Mouse (Mus musculus) Patski (cell line): Measurements from ENCODE around the gene RPS10-NUDT3. TPM values are rescaled to one million over a fixed set of nuclear protein-coding genes. Genes with fewer than 3 reads are reported as not detected.
A peak's percentile ranks its signal among the peaks of the same experiment; 100 is the strongest.

Experiments used
- ATAC-seq: fragments of 100-300 bp; one replicate; pipeline ENCODE4 v1.8.0; 2021
- CTCF ChIA-PET: fragments of 350-600 bp; sonication (Branson Sonifier 250); formaldehyde crosslinking; loops from one replicate; lab custom pipeline; 2022; ENCODE audit warnings: inconsistent platforms; lab: Charles Lee
- POLR2A ChIA-PET: fragments of 350-600 bp; sonication (Branson Sonifier 250); formaldehyde crosslinking; loops from one replicate; lab custom pipeline; 2022; ENCODE audit warnings: antibody characterized with exemption, inconsistent platforms; lab: Charles Lee
- DNase-seq: peaks from one replicate; pipeline ENCODE4 v3.0.0-alpha.2; 2011; ENCODE audit warnings: low read depth, low spot score
- H3K27me3 ChIP-seq: fragments of 371-371 bp; one replicate; pipeline ENCODE4 v1.5.1; 2021
- CTCF ChIP-seq: fragments of 100-300 bp; IDR thresholded peaks from one replicate; pipeline ENCODE4 v1.5.1; 2021
- in situ Hi-C: fragments of 300-500 bp; cut with MboI; formaldehyde crosslinking; loops from 3 replicates; pipeline ENCODE4 v1.11.1; 2018; ENCODE audit warnings: low pct_unique_long_range_greater_than_20kb, mixed read lengths
- polyA plus RNA-seq: library from polyadenylated mRNA; unstranded; gene quantifications from one replicate; pipeline ENCODE4 v1.2.3, GENCODE M21; 2021

RPS10-NUDT3 gene
- polyA plus RNA-seq, 1 experiment from 2014 or later: 1.7 TPM

DNA sequence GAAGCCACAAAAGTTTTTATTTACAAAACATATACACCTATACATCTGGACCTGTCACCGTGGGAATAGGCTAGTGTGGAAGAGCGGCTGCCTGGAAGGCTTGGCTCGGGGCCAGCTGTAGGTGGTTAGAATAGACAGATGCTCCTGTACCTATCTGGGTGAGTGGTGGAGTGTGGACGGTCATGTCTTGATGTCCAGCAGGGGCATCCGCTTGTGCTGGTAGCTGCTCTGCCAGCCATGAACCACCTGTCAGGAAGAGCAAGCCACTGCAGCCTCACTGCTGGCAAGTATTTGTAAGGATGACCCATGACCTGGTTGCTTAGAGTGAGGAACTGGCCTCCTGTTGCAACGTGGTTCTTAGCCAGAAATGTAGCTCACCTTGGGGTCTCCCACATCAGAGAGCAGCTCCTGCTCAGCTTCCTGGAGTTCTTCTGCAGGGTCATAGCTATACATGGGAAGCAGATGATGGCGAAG, 71.2 kb downstream of the RPS10-NUDT3 start:
- POLR2A ChIA-PET: interaction anchor here (0.7 kb wide), 1 partner anchor 13 kb away, joined by 3 read pairs; no protein-coding TSS in a partner anchor

DNA sequence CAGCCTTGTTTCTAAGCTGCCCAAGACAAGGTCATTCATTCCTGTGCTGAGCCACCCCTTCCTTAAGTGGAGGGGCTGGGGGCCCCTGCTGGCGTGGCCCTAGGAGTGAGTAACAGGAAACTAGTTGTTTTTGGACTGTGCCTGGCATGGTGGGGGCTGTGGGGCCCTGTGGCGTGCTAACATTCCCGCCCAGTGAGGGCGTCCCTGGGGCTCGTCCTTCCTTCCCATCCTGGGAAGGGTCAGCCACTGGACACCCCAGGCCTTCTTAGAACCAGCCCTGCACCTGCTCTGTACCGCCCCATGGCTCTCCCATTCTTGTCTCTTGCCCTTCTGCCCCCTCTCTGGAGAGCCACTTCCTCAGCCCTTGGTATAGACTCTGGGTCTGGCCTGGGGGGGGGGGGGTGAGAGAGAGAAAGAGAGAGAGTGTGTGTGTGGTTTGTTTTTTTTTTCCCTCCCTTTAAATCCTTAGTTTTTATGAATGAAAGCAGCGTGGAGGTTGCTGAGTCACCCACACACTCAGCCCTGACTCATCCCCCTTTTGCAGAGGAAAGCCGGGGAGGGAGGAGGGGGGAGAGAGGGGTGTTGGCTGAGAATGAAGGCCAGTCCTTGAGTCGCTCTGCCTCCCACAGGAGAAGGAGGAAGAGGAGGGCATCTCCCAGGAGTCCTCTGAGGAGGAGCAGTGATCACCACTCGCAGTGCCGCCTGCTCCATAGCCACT, 73.1 kb downstream of the RPS10-NUDT3 start:
- ChIA-PET CTCF (no interaction called here), POLR2A (interaction anchor here (1.2 kb wide), 1 partner anchor 62 kb away, joined by 3 read pairs; the partner anchor contains the start of gene Nudt3)
- no peaks in the 10 kb centered on the region for H3K27me3 ChIP-seq
- peak; percentile 71 for DNase-seq
- TF ChIP-seq CTCF: no peak
- no peak for ATAC-seq
- in situ Hi-C loops: loop anchor here (10.0 kb wide), 1 partner anchor 203 kb away; no protein-coding TSS in a partner anchor

More for the DNA sequence above, 71.2 kb downstream of the RPS10-NUDT3 start:
- H3K27me3 ChIP-seq: no peaks in the 10 kb centered on the region
- DNase-seq: no peak
- TF ChIP-seq CTCF: no peak
- in situ Hi-C loops: loop anchor here (10.0 kb wide), 1 partner anchor 201 kb away; no protein-coding TSS in a partner anchor
- CTCF ChIA-PET: no interaction called here
- no peak for ATAC-seq

DNA sequence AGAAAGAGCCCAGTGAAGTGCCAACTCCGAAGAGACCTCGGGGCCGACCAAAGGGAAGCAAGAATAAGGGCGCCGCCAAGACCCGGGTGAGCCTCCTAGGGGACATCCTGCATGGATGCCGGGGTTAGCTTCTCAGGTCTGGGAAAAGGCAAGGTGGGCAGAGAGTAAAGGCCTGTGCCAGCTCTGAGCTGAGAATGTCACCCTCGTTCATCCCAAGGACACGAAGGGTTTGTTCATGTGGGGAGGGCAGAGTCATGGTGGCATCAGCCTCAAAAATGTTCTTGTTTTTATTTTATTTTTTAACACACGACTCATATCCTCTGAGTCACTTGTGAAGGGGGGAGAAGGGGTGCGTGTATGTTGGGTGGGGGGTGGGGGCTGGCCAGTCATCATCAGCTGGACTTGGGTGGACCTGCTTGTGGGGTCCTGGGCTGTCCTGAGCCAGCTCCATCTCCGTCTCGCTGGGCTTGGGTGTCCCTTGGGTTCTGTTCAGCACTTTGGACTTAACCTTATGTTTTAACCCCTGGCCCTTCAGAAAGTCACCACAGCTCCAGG, 74.0 kb downstream of the RPS10-NUDT3 start:
- ChIA-PET CTCF (no interaction called here), POLR2A (interaction anchor here (0.6 to 1.2 kb wide), 2 partner anchors 63 to 200 kb away, joined by 3 read pairs; partner anchors contain the start of gene Nudt3)
- H3K27me3 ChIP-seq: no peaks in the 10 kb centered on the region
- DNase-seq: no peak
- in situ Hi-C loops: loop anchor here (10.0 kb wide), 1 partner anchor 204 kb away; no protein-coding TSS in a partner anchor
- no peak for TF ChIP-seq CTCF
- ATAC-seq: no peak

DNA sequence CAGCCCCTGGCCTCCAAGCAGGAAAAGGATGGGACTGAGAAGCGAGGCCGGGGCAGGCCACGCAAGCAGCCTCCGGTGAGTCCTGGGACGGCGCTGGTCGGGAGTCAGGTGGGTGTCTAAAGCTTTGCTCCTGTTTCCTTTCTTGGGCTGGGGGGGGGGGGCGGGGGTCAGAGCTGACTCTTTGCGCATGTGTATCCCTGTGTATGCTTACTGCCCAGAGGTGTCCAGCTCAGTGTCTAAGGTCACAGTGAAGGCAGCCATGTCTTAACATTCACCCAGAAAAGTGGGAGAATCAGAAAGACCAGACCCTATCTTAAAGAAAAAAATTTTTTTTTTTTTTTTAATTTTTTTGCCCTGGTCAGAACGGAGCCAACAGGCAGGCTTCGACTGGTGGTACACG, 75.4 kb downstream of the RPS10-NUDT3 start:
- ATAC-seq (no peak), DNase-seq (no peak)
- H3K27me3 ChIP-seq: no peaks in the 10 kb centered on the region
- ChIA-PET CTCF (no interaction called here), POLR2A (interaction anchor here (0.6 kb wide), 1 partner anchor 59 kb away, joined by 3 read pairs; no protein-coding TSS in a partner anchor)
- in situ Hi-C loops: no loop called here
- no peak for TF ChIP-seq CTCF

DNA sequence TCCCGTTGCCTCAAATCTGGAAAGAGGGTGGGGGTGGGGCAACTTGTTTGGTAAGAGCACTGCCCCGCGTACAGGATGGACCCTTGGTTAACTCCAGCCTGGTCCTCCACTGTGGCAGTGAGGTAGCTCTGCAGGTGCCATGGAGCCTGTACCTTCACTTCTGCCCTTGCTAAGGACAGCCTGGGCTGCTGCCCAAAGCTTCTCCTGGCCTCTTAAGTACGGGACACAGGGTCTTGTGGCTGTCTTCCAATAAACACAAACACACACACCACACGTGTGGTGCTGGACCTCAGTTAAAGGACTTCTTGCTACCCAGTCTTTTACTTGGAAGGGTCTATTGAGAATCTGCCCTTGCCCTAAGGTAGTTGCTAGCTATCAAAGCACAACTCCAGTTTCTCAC, 76.2 kb downstream of the RPS10-NUDT3 start:
- in situ Hi-C loops: no loop called here
- H3K27me3 ChIP-seq: no peaks in the 10 kb centered on the region
- POLR2A ChIA-PET: no interaction called here
- no peak for ATAC-seq
- no peak for TF ChIP-seq CTCF
- CTCF ChIA-PET: no interaction called here
- no peak for DNase-seq

DNA sequence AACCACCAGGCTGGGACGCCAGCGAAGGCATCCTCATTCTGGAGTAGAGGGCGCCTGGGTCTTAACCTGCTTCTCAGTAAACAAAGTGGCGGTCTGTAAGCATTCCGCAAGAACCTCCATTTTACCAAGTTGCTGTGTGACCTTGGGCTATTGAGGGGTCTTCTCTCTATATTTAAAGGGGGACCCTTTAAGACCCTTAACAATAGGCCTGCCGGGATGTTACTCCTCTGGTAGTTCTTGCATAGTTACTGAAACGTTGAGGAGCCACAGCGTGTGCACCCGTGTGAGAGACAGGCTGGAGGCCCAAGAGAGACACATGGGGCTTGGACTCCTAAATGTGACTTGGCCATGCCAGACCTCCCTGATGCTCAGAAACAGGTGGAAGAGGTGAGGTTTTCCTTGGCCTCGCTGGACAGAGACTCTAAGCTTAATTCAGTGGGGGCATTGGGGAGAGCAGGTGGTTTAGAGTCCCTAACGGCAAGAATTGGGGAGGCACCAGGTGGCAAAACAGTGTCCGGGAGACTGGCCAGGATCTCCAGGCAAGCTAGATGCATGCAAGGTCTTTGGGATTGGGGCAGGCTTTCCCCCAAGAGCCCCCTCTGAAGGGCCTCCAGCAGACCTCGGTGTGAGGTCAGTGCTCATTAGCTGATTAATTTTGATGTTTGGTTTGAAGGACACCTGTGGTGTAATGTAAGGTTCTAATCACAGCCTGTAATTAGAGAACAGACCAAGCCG, 76.9 kb downstream of the RPS10-NUDT3 start:
- CTCF ChIA-PET: no interaction called here
- POLR2A ChIA-PET: no interaction called here
- TF ChIP-seq CTCF: no peak
- in situ Hi-C loops: no loop called here
- no peak for ATAC-seq
- no peak for DNase-seq
- H3K27me3 ChIP-seq: no peaks in the 10 kb centered on the region

DNA sequence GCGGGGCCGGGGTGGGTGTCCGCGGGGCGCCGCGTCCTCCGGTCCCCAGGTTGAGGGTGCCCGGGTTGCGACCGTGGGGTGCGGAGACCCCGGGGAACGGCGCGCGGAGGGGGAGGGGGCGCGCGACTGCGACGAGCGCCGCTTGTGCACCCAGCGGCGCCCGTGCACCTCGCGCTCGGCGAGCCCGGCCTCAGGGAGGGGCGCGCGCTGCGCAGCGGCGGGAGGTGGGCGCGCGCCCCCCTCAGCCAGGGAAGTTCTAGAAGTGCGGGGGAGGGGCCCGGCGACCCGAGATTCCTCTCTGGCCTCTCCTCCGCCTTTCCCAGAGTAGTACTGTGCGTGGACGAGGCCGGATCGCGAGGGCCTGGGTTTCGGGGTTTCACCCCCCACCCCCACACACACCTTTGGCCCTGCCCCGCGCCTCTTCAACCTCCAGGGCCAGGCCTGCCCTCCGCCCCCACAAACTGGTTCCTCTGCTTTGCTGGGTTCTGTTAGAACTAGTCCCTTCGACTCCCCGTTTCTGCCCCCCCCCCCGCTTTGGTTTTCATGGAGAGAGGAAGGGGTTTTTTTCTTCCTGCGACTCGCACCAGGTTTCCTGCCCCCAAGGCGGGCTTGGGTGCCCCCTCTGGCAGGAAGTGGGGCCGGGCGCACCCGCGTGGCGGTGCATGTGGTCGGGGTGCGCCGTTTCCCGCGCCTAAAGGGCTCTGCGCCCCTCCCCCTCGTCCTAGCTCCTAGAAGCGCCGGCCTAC, 77.7 kb downstream of the RPS10-NUDT3 start:
- in situ Hi-C loops: no loop called here
- POLR2A ChIA-PET: no interaction called here
- CTCF ChIA-PET: no interaction called here
- ATAC-seq (no peak), DNase-seq (no peak)
- H3K27me3 ChIP-seq: no peaks in the 10 kb centered on the region
- no peak for TF ChIP-seq CTCF

DNA sequence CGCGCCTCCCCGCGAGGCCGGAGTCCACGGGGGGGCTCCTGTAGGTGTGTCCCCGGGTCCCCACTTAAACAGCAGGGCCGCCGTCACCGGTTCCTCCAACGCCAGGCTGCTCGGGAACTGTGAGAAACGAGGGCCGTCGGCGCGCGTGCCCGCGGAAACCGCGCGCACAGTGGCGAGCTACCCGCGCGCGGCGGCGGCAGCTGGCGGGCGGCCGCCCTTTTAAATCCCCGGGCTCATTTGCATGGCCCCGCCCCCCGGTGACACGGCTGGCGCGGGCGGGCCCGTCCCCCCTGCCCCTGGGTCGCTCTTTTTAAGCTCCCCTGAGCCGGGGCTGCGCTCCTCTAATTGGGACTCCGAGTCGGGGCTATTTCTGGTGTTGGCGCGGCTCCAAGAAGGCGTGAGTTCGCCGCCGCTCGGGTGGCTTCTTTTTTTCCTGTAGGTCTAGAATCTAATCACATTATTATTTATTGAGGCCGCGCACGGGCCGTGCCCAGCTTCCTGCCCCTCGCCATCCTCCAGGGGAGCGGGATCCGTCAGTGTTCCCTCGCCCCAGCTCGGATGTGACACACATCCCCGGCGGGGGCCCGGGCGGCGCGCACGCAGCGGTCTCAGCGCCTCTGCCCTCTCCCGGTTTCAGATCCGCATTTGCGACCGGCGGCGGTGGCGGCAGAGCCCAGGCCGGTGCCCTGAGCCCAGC, 78.6 kb downstream of the RPS10-NUDT3 start, which contains the start of gene Hmga1:
Hmga1 (plus strand) TSS at position 183 of the 697 bp plus-strand sequence.
- in situ Hi-C loops: no loop called here
- TF ChIP-seq CTCF: no peak

DNA sequence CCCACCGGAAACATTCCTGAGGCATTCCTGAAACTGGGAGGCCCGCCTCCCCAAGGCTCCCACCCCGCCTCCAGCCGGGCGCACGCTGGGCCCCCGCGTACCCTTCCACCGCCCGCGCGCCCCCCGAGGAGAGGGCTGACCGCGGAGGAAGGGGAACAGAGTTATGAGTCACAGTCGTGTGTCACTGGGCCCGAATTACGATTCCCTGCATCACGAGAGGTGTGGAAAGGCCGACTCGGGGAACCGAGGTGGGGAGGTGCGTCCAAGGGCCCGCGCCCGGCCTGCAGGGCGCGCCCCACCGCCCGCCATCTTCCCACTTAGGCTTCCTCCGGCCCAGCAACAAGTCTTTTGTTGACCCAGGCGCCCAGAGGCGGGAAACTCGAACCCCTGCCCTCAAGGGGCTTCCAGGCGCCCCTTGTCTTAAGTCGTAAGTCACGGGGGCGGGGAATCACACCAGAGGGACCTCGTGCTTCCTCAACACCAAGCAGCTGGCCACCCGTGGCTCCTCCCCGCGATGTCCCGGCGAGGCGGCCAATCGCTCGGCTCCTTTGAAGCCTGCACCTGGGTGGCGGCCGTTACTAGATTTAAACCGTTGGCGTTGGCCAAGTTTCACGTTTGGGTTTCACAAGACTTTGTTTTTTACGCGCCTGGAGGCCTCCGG, 79.4 kb downstream of the RPS10-NUDT3 start:
- no peaks in the 10 kb centered on the region for H3K27me3 ChIP-seq
- in situ Hi-C loops: no loop called here
- no peak for TF ChIP-seq CTCF
- POLR2A ChIA-PET: interaction anchor here (1.3 kb wide), 1 partner anchor 8 kb away, joined by 3 read pairs; no protein-coding TSS in a partner anchor
- ATAC-seq (no peak), DNase-seq (no peak)
- CTCF ChIA-PET: interaction anchor here (0.8 kb wide), 1 partner anchor 8 kb away, joined by 3 read pairs; no protein-coding TSS in a partner anchor

More for the DNA sequence above, 78.6 kb downstream of the RPS10-NUDT3 start, which contains the start of gene Hmga1:
- DNase-seq (no peak), ATAC-seq (peak; percentile 60)
- ChIA-PET POLR2A (interaction anchor here (1.3 kb wide), 1 partner anchor 9 kb away, joined by 3 read pairs; no protein-coding TSS in a partner anchor), CTCF (interaction anchor here (0.8 kb wide), 1 partner anchor 9 kb away, joined by 3 read pairs; no protein-coding TSS in a partner anchor)
- H3K27me3 ChIP-seq: no peaks in the 10 kb centered on the region
